Mouse (Mus musculus): ENCODE results near the gene Csf3. TPM values are rescaled to one million over a fixed set of nuclear protein-coding genes. Genes with fewer than 3 reads are reported as not detected.
"Not testable (repeated sequence)": the region's sequence is repeated elsewhere in the genome, so short reads cannot be mapped to it uniquely, and the experiment has no call there.

Gene Csf3
- polyA plus RNA-seq, 1 experiment from 2014 or later, result not detected

DNA sequence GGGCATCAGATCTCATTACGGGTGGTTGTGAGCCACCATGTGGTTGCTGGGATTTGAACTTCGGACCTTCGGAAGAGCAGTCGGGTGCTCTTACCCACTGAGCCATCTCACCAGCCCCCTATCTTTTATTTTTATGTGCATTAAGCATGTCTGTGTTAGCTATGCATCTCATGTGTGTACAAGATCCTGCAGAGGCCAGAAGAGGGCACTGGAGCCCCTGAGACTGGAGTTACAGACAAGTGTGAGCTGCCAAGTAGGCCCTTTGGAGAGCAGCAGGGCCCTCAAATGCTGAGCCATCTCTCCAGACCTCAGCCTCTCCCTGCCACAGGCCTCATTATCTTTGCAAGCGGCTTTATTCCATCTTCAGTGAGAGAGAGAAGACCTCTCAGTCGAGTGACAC, 10.9 kb downstream of the Csf3 start:
- WGBS, result 83% methylated on average over 6 of the region's 6 CpGs

DNA sequence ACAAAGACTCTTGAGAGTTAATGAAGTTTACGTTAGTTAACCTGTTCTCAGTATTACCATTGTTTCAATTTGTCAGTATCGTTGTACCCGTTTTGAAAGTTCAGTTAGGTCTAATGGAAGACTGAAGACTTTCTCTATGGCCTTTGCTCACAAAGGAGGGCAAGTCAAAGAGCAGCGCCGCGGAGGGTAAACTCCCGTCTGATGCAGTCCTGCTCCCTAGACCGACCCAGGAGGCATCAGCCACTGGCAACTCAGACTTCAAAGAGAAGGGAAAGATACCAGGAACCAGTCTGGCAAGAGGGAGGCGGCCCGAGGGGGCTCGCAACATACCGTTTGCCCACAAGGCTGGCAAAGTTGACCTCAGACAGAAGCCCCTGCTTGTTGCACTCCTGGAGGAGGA, 12.6 kb downstream of the Csf3 start:
- H3K36me3 ChIP-seq, result peaks cover 87% of the 10 kb centered on the region

More for the DNA sequence above, 10.9 kb downstream of the Csf3 start:
- Histone ChIP-seq H3K4me1 (peaks cover 42% of the 10 kb centered on the region), H3K36me3 (peaks cover 84% of the 10 kb centered on the region)
- not testable (repeated sequence) for H3K9me3 ChIP-seq; ATAC-seq (ENCODE audit: extremely low read depth, insufficient number of reproducible peaks, low FRiP score, low TSS enrichment); H3K27me3 ChIP-seq (replicated peaks); H3K4me2 ChIP-seq; H3K27ac ChIP-seq (replicated peaks); H3K9ac ChIP-seq; H3K4me3 ChIP-seq

DNA sequence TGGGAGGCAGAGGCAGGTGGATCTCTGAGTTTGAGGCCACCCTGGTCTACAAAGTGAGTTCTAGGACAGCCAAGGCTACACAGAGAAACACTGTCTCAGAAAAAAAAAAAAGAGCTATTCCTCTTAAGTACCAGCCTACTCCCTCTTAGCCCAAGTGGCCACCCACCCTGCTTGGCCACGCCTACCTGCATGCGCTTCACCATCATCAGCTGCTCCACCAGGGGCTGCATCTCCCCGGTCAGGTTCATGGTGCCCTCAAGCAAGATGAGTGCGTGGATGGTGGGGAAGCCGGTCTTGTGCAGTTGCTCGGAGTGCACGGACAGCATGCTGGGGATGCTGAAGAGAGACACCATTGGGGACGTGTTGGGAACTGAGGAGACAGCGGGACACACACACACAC, 14.9 kb downstream of the Csf3 start:
- Histone ChIP-seq H3K27me3 (replicated peaks) (no peaks in the 10 kb centered on the region), H3K9me3 (no peaks in the 10 kb centered on the region), H3K27ac (replicated peaks) (no peak overlapping the region), H3K4me1 (peaks cover 21% of the 10 kb centered on the region), H3K4me3 (no peak overlapping the region), H3K36me3 (peaks cover 71% of the 10 kb centered on the region), H3K4me2 (no peak overlapping the region), H3K9ac (no peak overlapping the region)
- ATAC-seq (ENCODE audit: extremely low read depth, insufficient number of reproducible peaks, low FRiP score, low TSS enrichment), result no peak
- WGBS, result 90% methylated on average over 9 of the region's 9 CpGs

More for the DNA sequence above, 12.6 kb downstream of the Csf3 start:
- H3K4me1 ChIP-seq, result peaks cover 35% of the 10 kb centered on the region
- H3K27ac ChIP-seq (replicated peaks), result no peak overlapping the region
- H3K4me3 ChIP-seq, result no peak overlapping the region
- no peaks in the 10 kb centered on the region for H3K27me3 ChIP-seq (replicated peaks)
- no peak for ATAC-seq (ENCODE audit: extremely low read depth, insufficient number of reproducible peaks, low FRiP score, low TSS enrichment)
- H3K9me3 ChIP-seq, result no peaks in the 10 kb centered on the region
- no peak overlapping the region for H3K4me2 ChIP-seq
- 85% methylated on average over 12 of the region's 12 CpGs for WGBS
- no peak overlapping the region for H3K9ac ChIP-seq

DNA sequence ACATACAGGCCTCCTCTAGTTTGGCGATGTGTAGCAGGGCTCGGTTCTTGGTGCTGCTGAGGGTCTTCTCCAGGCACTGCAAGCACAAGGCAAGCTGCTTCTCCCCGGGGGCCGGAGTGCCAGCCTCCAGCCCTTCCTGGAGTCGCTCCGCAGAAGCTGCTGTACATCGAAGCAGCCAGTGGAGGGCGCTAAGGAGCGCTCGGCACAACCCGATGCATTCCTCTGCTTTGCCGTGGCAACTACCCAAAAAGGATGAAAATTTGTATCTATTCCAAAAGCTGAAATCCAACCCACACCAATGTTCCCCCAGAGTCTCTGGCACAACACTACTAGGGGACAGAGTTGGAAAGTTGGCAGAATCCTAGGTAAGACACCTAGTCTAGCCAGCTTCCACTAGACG, 16.8 kb downstream of the Csf3 start:
- Histone ChIP-seq H3K27ac (replicated peaks) (no peak overlapping the region), H3K9ac (no peak overlapping the region), H3K4me1 (peaks cover 35% of the 10 kb centered on the region), H3K4me3 (no peak overlapping the region), H3K27me3 (replicated peaks) (no peaks in the 10 kb centered on the region), H3K36me3 (peaks cover 61% of the 10 kb centered on the region), H3K4me2 (no peak overlapping the region), H3K9me3 (no peaks in the 10 kb centered on the region)
- ATAC-seq (ENCODE audit: extremely low read depth, insufficient number of reproducible peaks, low FRiP score, low TSS enrichment), result no peak
- WGBS, result 20% methylated on average over 13 of the region's 13 CpGs

DNA sequence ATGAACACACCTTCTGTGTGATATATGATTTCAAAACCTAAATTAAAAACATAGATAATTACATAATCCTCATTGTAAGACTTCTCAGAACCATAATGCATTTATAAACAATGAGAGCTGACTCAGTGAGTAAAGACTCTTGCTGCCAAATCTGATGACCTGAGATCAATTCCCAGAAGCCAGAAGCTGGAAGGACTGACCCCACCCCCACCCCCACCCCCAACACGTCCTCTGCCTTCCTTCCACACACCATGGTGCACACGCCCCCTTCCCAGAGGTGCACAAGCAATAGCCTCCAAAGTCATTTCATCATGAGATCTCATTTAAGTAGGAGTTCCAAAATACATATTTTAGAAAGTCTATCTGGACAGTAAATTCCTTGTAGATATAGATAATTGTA, 19.7 kb downstream of the Csf3 start:
- H3K9me3 ChIP-seq, result no peaks in the 10 kb centered on the region
- H3K4me3 ChIP-seq, result no peak overlapping the region
- no peak for ATAC-seq (ENCODE audit: extremely low read depth, insufficient number of reproducible peaks, low FRiP score, low TSS enrichment)
- peak overlapping the region; percentile 78 for H3K27ac ChIP-seq (replicated peaks)
- H3K36me3 ChIP-seq, result peaks cover 53% of the 10 kb centered on the region
- H3K4me2 ChIP-seq, result no peak overlapping the region
- H3K9ac ChIP-seq, result no peak overlapping the region
- peaks cover 35% of the 10 kb centered on the region for H3K4me1 ChIP-seq
- H3K27me3 ChIP-seq (replicated peaks), result no peaks in the 10 kb centered on the region
- 56% methylated on average over 2 of the region's 2 CpGs for WGBS

DNA sequence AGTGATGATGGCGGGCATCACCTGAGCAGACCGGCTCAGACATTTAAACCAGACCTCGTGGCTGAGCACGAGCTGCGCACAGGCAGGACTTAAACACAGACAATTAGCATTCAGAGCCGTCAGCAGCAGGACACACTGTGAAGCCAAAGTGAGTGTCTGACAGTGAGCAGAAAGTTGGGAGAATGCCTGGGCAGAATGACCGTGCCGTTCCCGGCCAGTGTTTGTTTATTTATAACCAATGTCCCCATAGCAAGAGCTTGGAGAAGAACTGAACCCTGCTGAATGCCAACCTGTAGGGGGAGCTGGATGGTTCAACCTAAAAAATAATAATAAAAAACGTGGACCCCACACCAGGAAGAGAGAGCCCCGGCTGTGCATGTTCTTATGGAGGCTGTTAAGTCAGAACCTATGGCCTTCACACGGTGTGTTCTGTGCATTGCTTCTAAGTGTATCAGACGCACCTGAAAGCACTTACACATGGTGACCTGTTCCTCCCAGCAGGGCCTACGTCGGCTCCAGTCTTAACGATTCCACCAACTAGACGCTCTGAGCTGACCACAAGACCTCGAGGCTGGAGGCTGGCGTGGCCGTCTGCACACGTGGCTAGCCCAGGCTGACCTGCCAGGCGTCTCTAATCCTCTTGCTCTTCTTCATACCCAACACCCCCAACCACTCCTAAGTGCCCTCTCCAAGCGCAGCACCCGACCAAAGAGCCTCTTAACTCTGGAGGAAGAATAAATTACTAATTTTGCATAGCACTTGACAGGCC, 20.6 kb downstream of the Csf3 start:
- Histone ChIP-seq H3K4me1 (peaks cover 35% of the 10 kb centered on the region), H3K9ac (peak overlapping the region; percentile 64), H3K4me3 (0 out of 2 replicates have a peak overlapping the region, but pooled peaks have one; percentile 0), H3K27ac (replicated peaks) (peak overlapping the region; percentile 78), H3K27me3 (replicated peaks) (no peaks in the 10 kb centered on the region), H3K4me2 (peak overlapping the region; percentile 47), H3K36me3 (peaks cover 52% of the 10 kb centered on the region), H3K9me3 (no peaks in the 10 kb centered on the region)
- no peak for ATAC-seq (ENCODE audit: extremely low read depth, insufficient number of reproducible peaks, low FRiP score, low TSS enrichment)
- WGBS, result 47% methylated on average over 24 of the region's 24 CpGs

DNA sequence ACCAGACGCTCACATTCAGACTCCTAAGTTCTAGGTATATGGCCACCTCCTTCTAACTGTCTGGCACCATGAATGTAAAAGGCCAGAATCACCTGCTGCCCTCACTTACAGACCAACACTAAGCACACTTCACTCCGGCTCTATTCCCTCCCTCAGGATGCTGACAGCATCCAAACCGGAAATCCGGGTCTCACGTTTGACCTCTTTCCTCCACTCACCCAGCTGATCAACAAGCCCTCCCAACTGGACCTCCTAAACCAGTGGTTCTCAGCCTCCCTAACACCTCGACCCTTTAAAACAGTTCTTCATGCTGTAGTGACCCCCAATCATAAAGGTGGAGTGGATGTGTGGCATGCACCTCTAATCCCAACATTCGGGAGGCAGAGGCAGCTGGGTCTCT, 22.0 kb downstream of the Csf3 start:
- Histone ChIP-seq H3K4me2 (no peak overlapping the region), H3K27me3 (replicated peaks) (no peaks in the 10 kb centered on the region), H3K27ac (replicated peaks) (no peak overlapping the region), H3K9me3 (no peaks in the 10 kb centered on the region), H3K4me1 (peaks cover 30% of the 10 kb centered on the region), H3K36me3 (peaks cover 49% of the 10 kb centered on the region), H3K9ac (no peak overlapping the region), H3K4me3 (no peak overlapping the region)
- WGBS, result 67% methylated on average over 7 of the region's 7 CpGs
- no peak for ATAC-seq (ENCODE audit: extremely low read depth, insufficient number of reproducible peaks, low FRiP score, low TSS enrichment)

DNA sequence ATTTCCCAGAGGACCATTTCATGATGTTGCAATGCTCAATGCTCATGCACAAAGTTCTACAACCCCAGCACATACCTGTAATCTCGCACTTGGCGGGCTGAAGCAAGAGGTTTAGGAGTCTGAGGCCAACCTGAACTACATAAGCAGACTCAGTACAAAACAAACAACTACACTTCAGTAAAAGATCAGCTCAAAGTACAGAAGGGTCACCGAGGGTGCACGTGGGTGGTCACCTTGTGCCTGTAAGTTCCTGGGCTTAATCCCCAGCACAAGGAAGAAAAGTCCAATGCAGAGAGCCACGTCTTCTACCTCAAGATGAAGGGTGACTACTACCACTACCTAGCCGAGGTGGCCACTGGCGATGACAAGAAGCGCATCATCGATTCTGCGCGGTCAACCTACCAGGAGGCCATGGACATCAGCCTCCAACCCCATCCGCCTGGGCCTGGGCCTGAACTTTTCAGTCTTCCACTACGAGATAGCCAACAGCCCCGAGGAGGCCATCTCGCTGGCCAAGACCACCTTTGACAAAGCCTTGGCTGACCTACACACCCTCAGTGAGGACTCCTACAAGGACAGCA, 25.0 kb downstream of the Csf3 start:
- Histone ChIP-seq H3K4me1 (peaks cover 25% of the 10 kb centered on the region), H3K4me3 (no peak overlapping the region), H3K9ac (no peak overlapping the region), H3K4me2 (no peak overlapping the region), H3K27ac (replicated peaks) (no peak overlapping the region), H3K9me3 (no peaks in the 10 kb centered on the region), H3K27me3 (replicated peaks) (no peaks in the 10 kb centered on the region), H3K36me3 (peaks cover 40% of the 10 kb centered on the region)
- 91% methylated on average over 15 of the region's 15 CpGs for WGBS
- no peak for ATAC-seq (ENCODE audit: extremely low read depth, insufficient number of reproducible peaks, low FRiP score, low TSS enrichment)

DNA sequence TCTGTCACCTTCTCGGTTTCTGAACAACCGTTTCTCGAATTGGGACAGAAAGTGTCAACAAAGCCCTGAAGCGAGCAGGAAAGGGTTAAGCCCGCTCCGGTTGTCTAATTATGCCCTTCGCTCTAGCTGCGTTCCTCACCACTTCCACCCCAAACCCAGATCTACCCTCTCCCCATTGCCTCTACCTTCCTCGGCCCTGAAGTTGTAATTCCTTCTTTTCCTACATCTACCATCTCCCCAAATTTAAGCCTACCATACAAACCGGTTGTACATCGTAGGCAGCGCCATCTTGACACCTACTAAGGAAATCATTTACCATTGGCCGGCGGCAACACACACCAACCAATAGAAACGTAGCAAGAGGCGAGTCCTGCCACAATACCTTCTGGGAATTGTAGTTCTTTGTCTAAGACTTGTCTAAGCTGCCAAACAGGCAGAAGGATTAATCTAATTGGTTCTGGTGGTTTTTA, 28.1 kb downstream of the Csf3 start, which contains the start of gene Med24:
TSS of gene Med24 (minus strand) at position 317 of the 470 bp plus-strand sequence.
- Histone ChIP-seq H3K4me3 (peak within 1 kb of the TSS; percentile 68), H3K9ac (peak within 1 kb of the TSS; percentile 80), H3K4me1 (peaks cover 10% of the 10 kb centered on the region), H3K36me3 (peaks cover 36% of the 10 kb centered on the region), H3K27me3 (replicated peaks) (no peaks in the 10 kb centered on the region), H3K4me2 (peak within 1 kb of the TSS; percentile 80), H3K27ac (replicated peaks) (0 out of 2 replicates have a peak within 1 kb of the TSS, but pooled peaks have one; percentile 16), H3K9me3 (0 out of 2 replicates have a peak, but pooled peaks cover 2% of the 10 kb centered on the region)
- WGBS, result 0% methylated on average over 16 of the region's 16 CpGs
- peak; percentile 80; the same call in 1 of the 2 replicates for ATAC-seq (ENCODE audit: extremely low read depth, insufficient number of reproducible peaks, low FRiP score, low TSS enrichment)

DNA sequence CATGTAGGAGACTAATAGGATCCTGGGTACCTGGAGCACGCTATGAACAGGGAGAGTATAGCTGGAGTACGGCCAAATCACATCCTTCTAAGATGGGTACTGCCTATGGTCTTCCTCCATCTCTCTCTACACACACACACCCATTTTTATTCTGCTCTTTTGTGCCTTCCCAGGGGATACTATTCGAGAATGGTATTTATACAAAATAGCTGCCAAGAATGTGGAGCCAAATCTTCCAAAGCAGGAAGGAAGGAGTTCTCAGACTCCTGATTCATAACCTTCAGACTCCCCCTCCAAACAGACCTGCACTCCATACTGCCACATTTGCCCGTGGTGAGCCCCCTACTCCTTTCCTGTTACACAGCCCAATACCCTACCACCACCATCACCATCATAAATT, 29.7 kb downstream of the Csf3 start:
- Histone ChIP-seq H3K4me1 (peaks cover 10% of the 10 kb centered on the region), H3K4me2 (no peak overlapping the region), H3K36me3 (peaks cover 20% of the 10 kb centered on the region), H3K9ac (no peak overlapping the region), H3K27me3 (replicated peaks) (no peaks in the 10 kb centered on the region), H3K27ac (replicated peaks) (no peak overlapping the region), H3K4me3 (no peak overlapping the region), H3K9me3 (0 out of 2 replicates have a peak, but pooled peaks cover 5% of the 10 kb centered on the region)
- no peak for ATAC-seq (ENCODE audit: extremely low read depth, insufficient number of reproducible peaks, low FRiP score, low TSS enrichment)
- 59% methylated on average over 4 of the region's 4 CpGs for WGBS

DNA sequence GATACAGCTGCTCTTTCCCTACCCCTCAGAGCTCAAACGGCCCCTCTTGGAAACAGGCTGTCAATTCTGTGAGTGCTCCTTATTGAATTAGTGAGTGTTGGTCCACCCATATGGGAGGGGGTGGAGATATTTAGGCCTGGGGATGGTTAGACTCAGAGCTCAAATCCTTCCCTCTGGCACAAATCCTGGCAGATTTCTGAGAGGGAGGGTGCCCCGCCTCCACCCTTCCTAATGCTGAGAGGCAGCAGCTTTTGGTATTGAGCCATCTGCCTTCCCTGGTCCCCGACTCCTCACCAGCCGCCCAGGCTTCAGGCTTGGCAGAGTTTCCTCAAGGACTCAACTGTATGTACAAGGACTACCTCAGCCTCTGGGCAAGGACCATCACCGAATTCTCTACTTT, 30.1 kb downstream of the Csf3 start:
- H3K4me1 ChIP-seq, result peaks cover 10% of the 10 kb centered on the region
- H3K9me3 ChIP-seq, result 0 out of 2 replicates have a peak, but pooled peaks cover 5% of the 10 kb centered on the region
- WGBS, result 48% methylated on average over 5 of the region's 5 CpGs
- H3K27me3 ChIP-seq (replicated peaks), result no peaks in the 10 kb centered on the region
- ATAC-seq (ENCODE audit: extremely low read depth, insufficient number of reproducible peaks, low FRiP score, low TSS enrichment), result no peak
- no peak overlapping the region for H3K4me2 ChIP-seq
- no peak overlapping the region for H3K4me3 ChIP-seq
- H3K9ac ChIP-seq, result no peak overlapping the region
- no peak overlapping the region for H3K27ac ChIP-seq (replicated peaks)
- peaks cover 16% of the 10 kb centered on the region for H3K36me3 ChIP-seq

Measured in heart, embryonic 13.5 days (tissue).